Mouse (Mus musculus): ENCODE data around the gene Cnp.

GRCm38 (mm10) chr11:100567815-100568245 is 6.9 kb upstream of the Cnp start:
- no peak for TF ChIP-seq CTCF (IDR thresholded peaks at IDR 0.05; ENCODE audit: borderline replicate concordance, insufficient read depth, low read depth, low read length)
- no peak for TF ChIP-seq POLR2A (IDR thresholded peaks at IDR 0.05; ENCODE audit: borderline replicate concordance, insufficient read depth, low read length)

All from cerebellum, adult 2 months (tissue).